Mouse (Mus musculus) limb, embryonic 14.5 days (tissue): ENCODE measurements around the gene Trio. TPM values are rescaled to one million over a fixed set of nuclear protein-coding genes. Genes with fewer than 3 reads are reported as not detected.
A peak's percentile ranks its signal among the peaks of the same experiment; 100 is the strongest.

ENCODE experiments used
- ATAC-seq: fragments of 200-750 bp; cut with Nextera tagmentation; 2 replicates; pipeline ENCODE4 v1.8.0; 2017; ENCODE audit warnings: low read depth, moderate number of reproducible peaks, moderate TSS enrichment; ENCODE audit not compliant: low FRiP score
- DNase-seq: peaks from one replicate; pipeline ENCODE4 v3.0.0-alpha.2; 2015; ENCODE audit warnings: low spot score
- H3K27ac ChIP-seq: fragments of 300-500 bp; sonication (generic); replicated peaks from 2 replicates; pipeline ENCODE4 v1.5.1; 2014; ENCODE audit warnings: low read depth, mild to moderate bottlenecking, low read length, moderate library complexity, mixed read lengths
- H3K27me3 ChIP-seq: fragments of 300-500 bp; sonication (generic); 2 replicates; pipeline ENCODE4 v1.6.1; 2014; ENCODE audit warnings: low read length, mixed read lengths; ENCODE audit not compliant: control insufficient read depth, insufficient read depth
- H3K36me3 ChIP-seq: fragments of 300-500 bp; sonication (generic); 2 replicates; pipeline ENCODE4 v1.6.1; 2014; ENCODE audit warnings: mild to moderate bottlenecking, low read length, moderate library complexity, mixed read lengths; ENCODE audit not compliant: control insufficient read depth, insufficient read depth
- H3K4me1 ChIP-seq: fragments of 300-500 bp; sonication (generic); 2 replicates; pipeline ENCODE4 v1.6.1; 2014; ENCODE audit warnings: antibody characterized with exemption, low read length, mixed read lengths; ENCODE audit not compliant: control insufficient read depth, insufficient read depth
- H3K4me2 ChIP-seq: fragments of 300-500 bp; sonication (generic); replicated peaks from 2 replicates; pipeline ENCODE4 v1.6.1; 2014; ENCODE audit warnings: low read depth, mild to moderate bottlenecking, low read length, moderate library complexity; ENCODE audit not compliant: severe bottlenecking
- H3K4me3 ChIP-seq: fragments of 300-500 bp; sonication (generic); replicated peaks from 2 replicates; pipeline ENCODE4 v1.5.1; 2014; ENCODE audit warnings: low read length
- H3K9ac ChIP-seq: fragments of 300-500 bp; sonication (generic); 2 replicates; pipeline ENCODE4 v1.6.1; 2014; ENCODE audit warnings: mild to moderate bottlenecking, low read depth, low read length, moderate library complexity; ENCODE audit not compliant: severe bottlenecking
- H3K9me3 ChIP-seq: fragments of 300-500 bp; sonication (generic); 2 replicates; pipeline ENCODE4 v1.6.1; 2016; ENCODE audit warnings: low read length; ENCODE audit not compliant: control insufficient read depth
- POLR2A ChIP-seq: fragments of 200-500 bp; IDR thresholded peaks from 2 replicates; pipeline ENCODE4 v1.8.0; 2012; ENCODE audit warnings: inconsistent platforms, mild to moderate bottlenecking, moderate library complexity, borderline replicate concordance; ENCODE audit not compliant: insufficient read depth, insufficient read length; ENCODE audit errors: extremely low read depth
- WGBS: fragments of 180-500 bp; shearing (Covaris S2); extraction: QIAGEN DNeasy Blood & Tissue Kit; methylation state at CpG from one replicate; pipeline ENCODE4 v1.1.7; 2014; 5-methylcytosine and 5-hydroxymethylcytosine counted together
- polyA plus RNA-seq, 2 experiments: library from polyadenylated mRNA; depleted of rRNA in 1 of 2; stranded (reverse) in 1 of 2; unstranded in 1 of 2; fragments of >200 nt; fragmentation: Nextera tagmentation in 1 of 2; extraction: Ambion mirVana in 1 of 2; gene quantifications; 2 replicates each; pipeline versions ENCODE4 v1.2.1 to v1.2.3; 2012 to 2014

Gene Trio
- polyA plus RNA-seq, 2 experiments, result 78.7 to 230 TPM

DNA sequence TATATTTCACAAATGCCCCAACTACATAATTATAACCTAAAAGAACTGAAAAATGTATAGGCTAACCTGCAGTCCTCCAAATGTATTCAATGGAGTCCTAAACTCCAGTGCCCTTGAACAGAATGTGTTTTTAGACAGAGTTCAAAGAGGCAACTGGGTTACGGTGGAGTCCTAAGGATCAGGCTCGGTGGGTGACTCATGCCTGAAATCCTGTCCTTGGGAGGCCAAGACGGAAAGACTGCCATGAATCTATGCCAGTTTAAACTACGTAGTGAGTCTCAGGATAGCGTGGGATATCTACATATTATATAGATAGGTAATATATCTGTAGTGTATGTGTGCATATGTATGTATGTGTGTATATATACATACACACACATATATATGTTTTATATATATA, 234.5 kb downstream of the Trio start:
- no peak overlapping the region for H3K4me3 ChIP-seq
- no peak for ATAC-seq
- H3K36me3 ChIP-seq, result no peaks in the 10 kb centered on the region; the same call in none of the 2 replicates
- TF ChIP-seq POLR2A, result no peak
- H3K9me3 ChIP-seq, result no peaks in the 10 kb centered on the region
- no peak for DNase-seq
- H3K4me1 ChIP-seq, result peaks cover 76% of the 10 kb centered on the region
- no peaks in the 10 kb centered on the region for H3K27me3 ChIP-seq
- H3K27ac ChIP-seq, result no peak overlapping the region
- H3K9ac ChIP-seq, result no peak overlapping the region
- H3K4me2 ChIP-seq, result no peak overlapping the region
- 81% methylated on average over 5 of the region's 5 CpGs for WGBS

DNA sequence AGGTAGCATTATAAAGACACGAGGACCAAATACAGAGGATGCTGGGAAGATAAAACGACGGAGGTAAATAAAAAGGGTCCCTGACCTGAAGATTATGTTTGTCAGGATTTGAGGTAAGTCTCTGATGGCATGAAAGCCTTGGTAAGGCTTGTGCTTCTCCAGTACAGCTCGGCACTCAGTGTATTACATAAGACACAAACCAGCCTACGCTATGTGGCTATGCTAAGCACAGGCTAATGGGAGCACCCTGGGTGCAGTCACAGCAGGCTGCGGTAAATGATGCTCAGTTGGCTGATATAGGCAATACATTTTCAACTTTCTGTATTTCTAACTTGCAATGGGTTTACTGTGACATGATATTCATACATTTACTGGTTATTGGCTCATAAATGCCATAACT, 234.9 kb downstream of the Trio start:
- Histone ChIP-seq H3K9me3 (no peaks in the 10 kb centered on the region), H3K36me3 (no peaks in the 10 kb centered on the region; the same call in none of the 2 replicates), H3K27me3 (no peaks in the 10 kb centered on the region), H3K9ac (no peak overlapping the region), H3K4me1 (peaks cover 74% of the 10 kb centered on the region), H3K4me2 (no peak overlapping the region), H3K4me3 (no peak overlapping the region), H3K27ac (no peak overlapping the region)
- ATAC-seq (no peak), DNase-seq (no peak)
- WGBS, result 82% methylated on average over 6 of the region's 6 CpGs
- no peak for TF ChIP-seq POLR2A

DNA sequence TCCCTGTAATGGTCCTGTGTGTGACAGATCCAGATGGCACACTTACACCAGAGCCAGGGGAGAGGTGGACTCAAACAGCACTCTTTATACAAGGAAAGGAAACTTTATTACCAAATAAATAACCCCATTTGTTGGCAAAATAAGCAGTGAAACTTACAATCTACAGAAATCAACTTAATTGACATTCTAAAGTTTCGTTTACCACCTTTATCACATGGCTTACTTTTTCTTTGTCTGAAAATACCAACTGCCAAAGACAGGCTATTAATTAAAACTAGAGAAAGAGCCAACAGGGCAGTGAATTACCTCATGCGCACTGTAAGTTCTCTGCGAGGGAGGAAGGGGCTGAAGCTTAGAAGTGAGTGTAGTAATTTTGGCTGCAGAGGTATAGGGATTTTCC, 236.3 kb downstream of the Trio start:
- ATAC-seq, result no peak
- Histone ChIP-seq H3K27me3 (no peaks in the 10 kb centered on the region), H3K9me3 (no peaks in the 10 kb centered on the region), H3K4me2 (peak overlapping the region; percentile 79), H3K4me1 (peaks cover 83% of the 10 kb centered on the region), H3K9ac (0 out of 2 replicates have a peak overlapping the region, but pooled peaks have one; percentile 25), H3K27ac (peak overlapping the region; percentile 92), H3K4me3 (no peak overlapping the region), H3K36me3 (no peaks in the 10 kb centered on the region; the same call in 1 of the 2 replicates)
- 17% methylated on average over 3 of the region's 3 CpGs for WGBS
- DNase-seq, result no peak
- TF ChIP-seq POLR2A, result no peak

DNA sequence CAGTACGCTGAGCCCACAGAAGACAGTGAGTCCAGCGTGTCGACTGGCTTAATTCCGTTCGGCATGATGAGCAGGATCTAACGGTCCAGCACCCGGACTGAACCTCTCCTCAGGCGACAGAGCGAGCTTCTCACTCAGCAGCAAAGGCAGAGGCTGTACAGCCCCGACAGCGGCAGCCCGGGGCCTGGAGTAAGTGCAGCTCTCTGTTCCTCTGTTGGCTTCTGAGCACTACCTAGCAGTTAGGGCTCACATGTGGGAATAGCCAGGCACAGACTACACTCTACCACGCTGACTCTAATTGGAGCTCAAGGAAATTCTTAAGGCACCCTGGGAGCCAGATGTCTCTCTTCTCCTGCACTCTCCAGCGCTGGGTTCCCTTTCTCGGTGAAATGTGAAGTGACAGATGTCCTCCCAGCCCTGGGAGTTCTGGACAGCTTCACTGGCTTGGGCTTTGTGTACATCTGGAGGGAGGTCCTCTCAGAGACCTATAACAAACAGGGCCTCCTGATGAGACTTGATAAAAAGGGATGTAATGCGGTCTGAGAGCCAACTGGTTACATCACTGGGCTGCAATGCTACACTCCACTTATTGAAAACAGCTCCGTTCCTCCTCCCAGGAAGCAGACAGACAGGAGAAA, 237.4 kb downstream of the Trio start:
- peak overlapping the region; percentile 79 for H3K4me2 ChIP-seq
- ATAC-seq, result peak; percentile 74
- peaks cover 84% of the 10 kb centered on the region for H3K4me1 ChIP-seq
- H3K4me3 ChIP-seq, result peak overlapping the region; percentile 59
- 10% methylated on average over 17 of the region's 17 CpGs for WGBS
- H3K27ac ChIP-seq, result peak overlapping the region; percentile 92
- H3K36me3 ChIP-seq, result peaks cover 8% of the 10 kb centered on the region; the same call in 1 of the 2 replicates
- peak; percentile 63; the same call in 1 of the 2 replicates for TF ChIP-seq POLR2A
- peak; percentile 91 for DNase-seq
- peak overlapping the region; percentile 81 for H3K9ac ChIP-seq
- no peaks in the 10 kb centered on the region for H3K9me3 ChIP-seq
- H3K27me3 ChIP-seq, result no peaks in the 10 kb centered on the region

DNA sequence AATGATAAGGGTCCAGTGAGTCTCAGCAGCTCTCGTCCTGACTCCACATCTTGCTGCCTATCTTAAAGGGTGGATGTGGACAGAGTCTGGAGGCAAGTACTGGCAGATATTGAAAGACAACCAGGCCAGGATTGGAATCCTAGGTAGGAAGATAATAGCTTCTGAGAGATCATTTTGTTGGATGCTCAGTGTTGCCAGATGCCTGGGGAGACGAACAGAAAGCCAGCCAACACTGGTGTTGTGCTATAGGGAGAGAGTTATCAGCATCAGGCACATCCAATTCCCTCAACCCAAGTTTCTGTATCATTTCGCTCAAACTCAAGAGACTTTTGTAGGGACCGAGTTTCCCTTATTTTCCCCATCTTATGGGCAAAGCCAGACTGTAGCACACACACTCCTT, 238.5 kb downstream of the Trio start:
- H3K27ac ChIP-seq, result peak overlapping the region; percentile 92
- peaks cover 8% of the 10 kb centered on the region; the same call in 1 of the 2 replicates for H3K36me3 ChIP-seq
- H3K4me1 ChIP-seq, result peaks cover 79% of the 10 kb centered on the region
- H3K9ac ChIP-seq, result peak overlapping the region; percentile 81
- DNase-seq, result no peak
- H3K4me2 ChIP-seq, result peak overlapping the region; percentile 79
- no peak for ATAC-seq
- no peak for TF ChIP-seq POLR2A
- H3K9me3 ChIP-seq, result no peaks in the 10 kb centered on the region
- H3K27me3 ChIP-seq, result no peaks in the 10 kb centered on the region
- WGBS, result 31% methylated on average over 4 of the region's 4 CpGs
- peak overlapping the region; percentile 59 for H3K4me3 ChIP-seq
